Mouse (Mus musculus) forebrain, postnatal 0 days (tissue): Measurements from ENCODE around the gene Sppl3. TPM values are rescaled to one million over a fixed set of nuclear protein-coding genes. Genes with fewer than 3 reads are reported as not detected.

ENCODE experiments used
- ATAC-seq: fragments of 200-750 bp; cut with Nextera tagmentation; 2 replicates; pipeline ENCODE4 v1.8.0; 2017; ENCODE audit warnings: mild to moderate bottlenecking, moderate library complexity
- DNase-seq: peaks from one replicate; pipeline ENCODE4 v3.0.0-alpha.2; 2015
- H3K27ac ChIP-seq: fragments of 300-500 bp; sonication (generic); 2 replicates; pipeline ENCODE4 v1.5.1; 2014; ENCODE audit warnings: low read depth, mild to moderate bottlenecking, antibody characterized with exemption, low read length, moderate library complexity, mixed read lengths
- H3K27me3 ChIP-seq: fragments of 300-500 bp; sonication (generic); 2 replicates; pipeline ENCODE4 v1.6.1; 2014; ENCODE audit warnings: mild to moderate bottlenecking, low read length, mixed read lengths; ENCODE audit not compliant: insufficient read depth
- H3K36me3 ChIP-seq: fragments of 300-500 bp; sonication (generic); 2 replicates; pipeline ENCODE4 v1.6.1; 2014; ENCODE audit warnings: mild to moderate bottlenecking, moderate library complexity; ENCODE audit not compliant: insufficient read depth
- H3K4me1 ChIP-seq: fragments of 300-500 bp; sonication (generic); 2 replicates; pipeline ENCODE4 v1.6.1; 2014; ENCODE audit warnings: antibody characterized with exemption; ENCODE audit not compliant: insufficient read depth
- H3K4me2 ChIP-seq: fragments of 300-500 bp; sonication (generic); 2 replicates; pipeline ENCODE4 v1.6.1; 2014; ENCODE audit warnings: low read depth, mild to moderate bottlenecking, moderate library complexity
- H3K4me3 ChIP-seq: fragments of 300-500 bp; sonication (generic); 2 replicates; pipeline ENCODE4 v1.5.1; 2014; ENCODE audit warnings: low read depth, low read length, mixed read lengths
- H3K9ac ChIP-seq: fragments of 300-500 bp; sonication (generic); 2 replicates; pipeline ENCODE4 v1.6.1; 2014; ENCODE audit warnings: mild to moderate bottlenecking
- H3K9me3 ChIP-seq: fragments of 300-500 bp; sonication (generic); 2 replicates; pipeline ENCODE4 v1.6.1; 2016; ENCODE audit warnings: low read length
- CTCF ChIP-seq: sonication (generic); IDR thresholded peaks from 2 replicates; pipeline ENCODE4 v1.5.1; 2016; ENCODE audit warnings: antibody characterized with exemption, control low read depth, low read depth
- WGBS: fragments of 180-500 bp; shearing (Covaris S2); extraction: QIAGEN DNeasy Blood & Tissue Kit; methylation state at CpG from one replicate; pipeline ENCODE4 v1.1.7; 2014; 5-methylcytosine and 5-hydroxymethylcytosine counted together
- polyA plus RNA-seq: library from polyadenylated mRNA; unstranded; fragments of >200 nt; fragmentation: Nextera tagmentation; extraction: Ambion mirVana; gene quantifications from 2 replicates; pipeline ENCODE4 v1.2.1, GENCODE M21; 2015
- total RNA-seq: library from RNA; depleted of rRNA; stranded (reverse); fragments of >200 nt; gene quantifications from 2 replicates; pipeline ENCODE4 v1.2.3, GENCODE M21; 2014

The Sppl3 gene
- total and polyA plus RNA-seq, 2 experiments from 2014 or later = 43.5 to 114 TPM

GRCm38 (mm10) chr5:115125211-115125871 is 114.4 kb downstream of the Sppl3 start:
- Histone ChIP-seq H3K27me3 (no peaks in the 10 kb centered on the region), H3K9me3 (no peaks in the 10 kb centered on the region), H3K4me3 (no peak overlapping the region), H3K9ac (no peak overlapping the region), H3K4me1 (no peaks in the 10 kb centered on the region), H3K4me2 (0 out of 2 replicates have a peak overlapping the region, but pooled peaks have one; percentile 8), H3K36me3 (peaks cover 56% of the 10 kb centered on the region), H3K27ac (0 out of 2 replicates have a peak overlapping the region, but pooled peaks have one; percentile 6)
- WGBS = 14% methylated on average over 24 of the region's 24 CpGs
- ATAC-seq (peak; percentile 90), DNase-seq (peak; percentile 87)
- TF ChIP-seq CTCF = peak; percentile 95

- 90% methylated on average over 28 of the region's 28 CpGs for WGBS
- no peak for TF ChIP-seq CTCF
- H3K27me3 ChIP-seq = no peaks in the 10 kb centered on the region
- H3K36me3 ChIP-seq = peaks cover 56% of the 10 kb centered on the region
- H3K27ac ChIP-seq = no peak overlapping the region
- no peaks in the 10 kb centered on the region for H3K4me1 ChIP-seq
- H3K4me3 ChIP-seq = no peak overlapping the region
- ATAC-seq (no peak), DNase-seq (no peak)
- H3K9me3 ChIP-seq = no peaks in the 10 kb centered on the region
- no peak overlapping the region for H3K4me2 ChIP-seq
- H3K9ac ChIP-seq = no peak overlapping the region
Observed at GRCm38 (mm10) chr5:115126578-115127312, 115.8 kb downstream of the Sppl3 start.

DNA sequence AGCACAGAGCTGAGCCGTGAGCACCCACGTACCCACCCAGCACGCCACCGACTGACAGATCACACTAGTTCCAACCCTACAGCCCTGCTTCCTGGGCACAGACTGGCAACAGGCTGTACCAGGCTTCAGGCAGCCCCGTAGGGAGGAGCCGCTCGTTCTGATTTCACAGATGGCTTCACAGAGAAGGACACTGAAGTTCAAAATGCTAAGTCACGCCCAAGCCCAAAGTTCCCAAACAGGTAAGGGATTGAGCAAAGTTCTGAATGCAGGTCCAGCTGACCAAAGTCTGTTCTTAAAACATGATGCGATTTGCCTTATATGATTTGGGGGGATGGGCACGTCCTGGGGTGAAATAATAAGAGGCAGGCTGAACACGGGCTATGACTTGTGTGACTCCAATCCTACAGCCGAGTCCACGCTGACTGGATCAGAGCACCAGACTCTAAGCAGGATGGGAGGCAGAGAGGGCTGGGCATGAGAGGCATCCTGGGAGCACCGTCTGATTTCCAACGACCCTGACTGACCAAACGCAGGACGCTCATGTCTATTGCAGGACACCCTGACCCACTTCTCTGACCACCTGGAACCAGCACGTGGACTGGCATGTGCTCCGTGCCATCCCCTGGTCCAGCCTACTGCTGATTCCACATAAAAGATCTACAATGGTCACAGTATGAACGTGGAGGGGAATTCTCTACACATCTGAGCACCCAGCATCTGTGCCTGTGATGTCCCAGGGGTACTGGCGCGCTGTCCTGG is 116.7 kb downstream of the Sppl3 start:
- H3K4me2 ChIP-seq = no peak overlapping the region
- DNase-seq (no peak), ATAC-seq (no peak)
- no peak overlapping the region for H3K4me3 ChIP-seq
- no peak for TF ChIP-seq CTCF
- H3K27me3 ChIP-seq = no peaks in the 10 kb centered on the region
- no peak overlapping the region for H3K27ac ChIP-seq
- 93% methylated on average over 22 of the region's 22 CpGs for WGBS
- no peak overlapping the region for H3K9ac ChIP-seq
- H3K4me1 ChIP-seq = no peaks in the 10 kb centered on the region
- H3K9me3 ChIP-seq = no peaks in the 10 kb centered on the region
- H3K36me3 ChIP-seq = peaks cover 51% of the 10 kb centered on the region

DNA sequence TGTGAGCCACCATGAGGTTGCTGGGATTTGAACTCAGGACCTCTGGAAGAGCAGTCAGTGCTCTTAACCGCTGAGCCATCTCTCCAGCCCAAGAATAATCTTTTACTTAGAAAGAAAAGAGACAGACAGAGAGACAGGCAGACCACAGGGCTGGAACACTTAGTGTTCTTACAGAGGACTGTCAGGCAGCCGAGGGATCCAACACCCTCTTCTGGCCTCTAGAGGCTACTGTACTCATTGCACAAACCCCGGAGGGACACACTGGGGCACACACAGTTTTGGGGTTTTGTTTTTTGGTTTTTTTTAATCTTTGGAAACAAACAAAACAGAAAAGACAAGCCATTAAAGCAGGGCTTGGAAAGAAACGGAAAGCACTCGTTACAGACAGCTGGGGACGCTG is 118.4 kb downstream of the Sppl3 start:
- 81% methylated on average over 6 of the region's 6 CpGs for WGBS
- peaks cover 44% of the 10 kb centered on the region for H3K36me3 ChIP-seq
- peak; percentile 28; the same call in 1 of the 2 replicates for TF ChIP-seq CTCF
- H3K27me3 ChIP-seq = no peaks in the 10 kb centered on the region
- H3K4me2 ChIP-seq = no peak overlapping the region
- ATAC-seq (no peak), DNase-seq (no peak)
- no peak overlapping the region for H3K9ac ChIP-seq
- H3K4me3 ChIP-seq = no peak overlapping the region
- no peak overlapping the region for H3K27ac ChIP-seq
- no peaks in the 10 kb centered on the region for H3K9me3 ChIP-seq
- peaks cover 13% of the 10 kb centered on the region; the same call in 1 of the 2 replicates for H3K4me1 ChIP-seq

GRCm38 (mm10) chr5:115132465-115132864 is 121.5 kb downstream of the Sppl3 start:
- H3K9ac ChIP-seq = no peak overlapping the region
- TF ChIP-seq CTCF = no peak
- no peak overlapping the region for H3K4me2 ChIP-seq
- no peak for DNase-seq
- peaks cover 13% of the 10 kb centered on the region; the same call in 1 of the 2 replicates for H3K4me1 ChIP-seq
- 90% methylated on average over 8 of the region's 8 CpGs for WGBS
- peaks cover 24% of the 10 kb centered on the region for H3K36me3 ChIP-seq
- H3K4me3 ChIP-seq = no peak overlapping the region
- H3K27me3 ChIP-seq = no peaks in the 10 kb centered on the region
- H3K9me3 ChIP-seq = no peaks in the 10 kb centered on the region
- H3K27ac ChIP-seq = no peak overlapping the region
- ATAC-seq = no peak

DNA sequence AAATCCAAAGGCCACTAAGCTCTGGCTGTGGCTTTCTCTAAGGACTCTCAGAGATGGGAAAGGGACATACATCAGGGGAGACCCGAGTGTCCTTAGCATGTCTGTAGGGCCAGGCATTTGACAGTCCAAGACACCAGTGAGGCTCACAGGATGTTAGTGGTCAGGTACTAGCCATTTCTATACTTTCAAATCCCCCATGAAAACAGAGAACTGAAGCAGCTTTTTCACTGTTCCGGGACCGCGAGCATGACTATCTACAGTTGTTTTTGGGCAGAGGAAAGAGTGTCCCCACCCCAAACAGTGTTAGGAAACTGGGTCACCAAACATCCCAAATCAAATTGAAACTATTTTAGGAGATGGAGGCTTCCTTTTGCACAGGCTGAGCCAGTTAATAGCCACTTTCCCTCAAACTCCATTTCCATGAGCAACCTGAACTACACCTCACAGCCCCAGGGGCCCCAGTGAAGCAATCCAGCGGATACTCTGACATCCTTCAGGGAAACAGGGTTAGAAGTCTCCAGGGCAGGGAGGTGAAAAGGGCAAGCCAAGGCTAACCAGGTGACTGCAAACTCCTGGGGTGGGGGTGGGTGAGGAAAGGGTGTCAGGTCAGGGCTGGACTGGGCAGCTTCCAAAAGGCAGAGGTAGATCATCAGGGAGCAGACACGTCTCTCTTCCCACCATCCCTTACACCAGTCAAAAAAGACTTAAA is 122.6 kb downstream of the Sppl3 start:
- peaks cover 13% of the 10 kb centered on the region; the same call in 1 of the 2 replicates for H3K4me1 ChIP-seq
- no peak for DNase-seq
- H3K36me3 ChIP-seq = peaks cover 13% of the 10 kb centered on the region
- peak overlapping the region; percentile 91 for H3K4me2 ChIP-seq
- H3K4me3 ChIP-seq = peak overlapping the region; percentile 90
- peak overlapping the region; percentile 80; the same call in 1 of the 2 replicates for H3K9ac ChIP-seq
- no peak for TF ChIP-seq CTCF
- H3K9me3 ChIP-seq = no peaks in the 10 kb centered on the region
- no peak overlapping the region for H3K27ac ChIP-seq
- WGBS = 57% methylated on average over 6 of the region's 6 CpGs
- H3K27me3 ChIP-seq = no peaks in the 10 kb centered on the region
- ATAC-seq = no peak
